Mouse (Mus musculus) myocyte (in vitro differentiated cells): ENCODE measurements around the gene Plcg1. TPM values are rescaled to one million over a fixed set of nuclear protein-coding genes. Genes with fewer than 3 reads are reported as not detected.
A peak's percentile ranks its signal among the peaks of the same experiment; 100 is the strongest.

Source experiments
- H3K27me3 ChIP-seq: one replicate; pipeline ENCODE4 v1.6.1; 2011; ENCODE audit not compliant: control insufficient read depth, insufficient read depth, insufficient read length
- H3K36me3 ChIP-seq: one replicate; pipeline ENCODE4 v1.6.1; 2011; ENCODE audit not compliant: control insufficient read depth, insufficient read depth
- H3K4me2 ChIP-seq: one replicate; pipeline ENCODE4 v1.6.1; 2011; ENCODE audit warnings: low read depth, control low read depth
- H3K4me3 ChIP-seq: one replicate; pipeline ENCODE4 v1.5.1; 2011; ENCODE audit warnings: mild to moderate bottlenecking, control low read depth, moderate library complexity
- H3K79me2 ChIP-seq: one replicate; pipeline ENCODE4 v1.6.1; 2011; ENCODE audit not compliant: control insufficient read depth, insufficient read depth
- H3ac ChIP-seq: one replicate; pipeline ENCODE4 v1.6.1; 2011; ENCODE audit not compliant: control insufficient read depth, insufficient read length
- CEBPB ChIP-seq: IDR thresholded peaks from 2 replicates; pipeline ENCODE4 v1.6.1; 2011; ENCODE audit warnings: mild to moderate bottlenecking, moderate library complexity; ENCODE audit not compliant: poor library complexity, insufficient read depth, severe bottlenecking
- E2F4 ChIP-seq: IDR thresholded peaks from one replicate; pipeline ENCODE4 v1.6.1; 2011; ENCODE audit warnings: mild to moderate bottlenecking, control low read depth, moderate library complexity; ENCODE audit not compliant: insufficient read depth
- MAX ChIP-seq: IDR thresholded peaks from one replicate; pipeline ENCODE4 v1.6.1; 2011; ENCODE audit warnings: low read depth, mild to moderate bottlenecking, control low read depth
- MYOD1 ChIP-seq, 3 experiments: IDR thresholded peaks; one replicate each; pipeline ENCODE4 v1.6.1; 2011; ENCODE audit warnings: control low read depth in 2 of 3, low read depth in 2 of 3, mild to moderate bottlenecking in 2 of 3, moderate library complexity in 1 of 3; ENCODE audit not compliant: insufficient read length in 2 of 3, control insufficient read depth in 1 of 3
- MYOG ChIP-seq, 3 experiments: IDR thresholded peaks; one replicate each; pipeline ENCODE4 v1.6.1; 2011; ENCODE audit warnings: control low read depth in 2 of 3, low read depth in 2 of 3, mild to moderate bottlenecking in 2 of 3; ENCODE audit not compliant: insufficient read length in 2 of 3, control insufficient read depth in 1 of 3, insufficient read depth in 1 of 3
- POLR2A ChIP-seq: IDR thresholded peaks from one replicate; pipeline ENCODE4 v1.6.1; 2011; ENCODE audit warnings: low read depth, mild to moderate bottlenecking, control low read depth, moderate library complexity; ENCODE audit not compliant: insufficient read length
- POLR2AphosphoS2 ChIP-seq: IDR thresholded peaks from one replicate; pipeline ENCODE4 v1.6.1; 2011; ENCODE audit warnings: low read depth, control low read depth; ENCODE audit not compliant: insufficient read length
- REST ChIP-seq: IDR thresholded peaks from one replicate; pipeline ENCODE4 v1.6.1; 2011; ENCODE audit warnings: mild to moderate bottlenecking, control low read depth, moderate library complexity; ENCODE audit not compliant: insufficient read depth, insufficient read length
- SRF ChIP-seq: IDR thresholded peaks from one replicate; pipeline ENCODE4 v1.6.1; 2011; ENCODE audit warnings: low read depth; ENCODE audit not compliant: control insufficient read depth, insufficient read length
- TCF12 ChIP-seq: IDR thresholded peaks from one replicate; pipeline ENCODE4 v1.6.1; 2011; ENCODE audit warnings: mild to moderate bottlenecking, control low read depth; ENCODE audit not compliant: poor library complexity, insufficient read depth, severe bottlenecking
- TCF3 ChIP-seq: IDR thresholded peaks from one replicate; pipeline ENCODE4 v1.6.1; 2011; ENCODE audit warnings: low read depth, control low read depth; ENCODE audit not compliant: insufficient read length
- USF1 ChIP-seq: IDR thresholded peaks from one replicate; pipeline ENCODE4 v1.6.1; 2011; ENCODE audit warnings: low read depth, mild to moderate bottlenecking, control low read depth, moderate library complexity
- polyA plus RNA-seq: library from polyadenylated mRNA; unstranded; fragments of >200 nt; fragmentation: generic; extraction: Trizol; gene quantifications from one replicate; pipeline ENCODE4 v1.2.1, GENCODE M21; 2012; ENCODE audit warnings: missing spikeins

Plcg1 gene
- polyA plus RNA-seq, 1 experiment, result 36.6 TPM

GRCm38 (mm10) chr2:160746637-160747036 lies 15.5 kb downstream of the Plcg1 start:
- H3K36me3 ChIP-seq, result peaks cover 13% of the 10 kb centered on the region

GRCm38 (mm10) chr2:160747075-160747474 lies 16.0 kb downstream of the Plcg1 start:
- H3K4me2 ChIP-seq, result peak overlapping the region; percentile 3
- peaks cover 47% of the 10 kb centered on the region for H3K79me2 ChIP-seq
- H3K4me3 ChIP-seq, result no peak overlapping the region
- H3ac ChIP-seq, result no peak overlapping the region
- no peak for TF ChIP-seq USF1
- TF ChIP-seq REST, result no peak
- no peak for TF ChIP-seq E2F4
- no peak for TF ChIP-seq CEBPB
- no peak for TF ChIP-seq MYOD1 (IDR thresholded peaks at IDR 0.05; ENCODE audit: control insufficient read depth in 1 of 3, insufficient read length in 2 of 3, low read depth in 2 of 3)
- TF ChIP-seq MYOG (IDR thresholded peaks at IDR 0.05; ENCODE audit: control insufficient read depth in 1 of 3, insufficient read depth in 1 of 3, insufficient read length in 2 of 3, low read depth in 2 of 3), result no peak
- TF ChIP-seq SRF, result no peak
- no peak for TF ChIP-seq TCF12
- TF ChIP-seq POLR2AphosphoS2, result no peak
- no peak for TF ChIP-seq TCF3
- no peak for TF ChIP-seq POLR2A
- no peaks in the 10 kb centered on the region for H3K27me3 ChIP-seq
- peaks cover 13% of the 10 kb centered on the region for H3K36me3 ChIP-seq

More at GRCm38 (mm10) chr2:160746637-160747036, 15.5 kb downstream of the Plcg1 start:
- TF ChIP-seq REST, result no peak
- TF ChIP-seq MYOD1 (IDR thresholded peaks at IDR 0.05; ENCODE audit: control insufficient read depth in 1 of 3, insufficient read length in 2 of 3, low read depth in 2 of 3), result no peak
- TF ChIP-seq POLR2A, result no peak
- Histone ChIP-seq H3ac (no peak overlapping the region), H3K27me3 (no peaks in the 10 kb centered on the region), H3K4me3 (no peak overlapping the region), H3K79me2 (peaks cover 52% of the 10 kb centered on the region), H3K4me2 (peak overlapping the region; percentile 3)

- no peak overlapping the region for H3K4me2 ChIP-seq
- H3K79me2 ChIP-seq, result no peaks in the 10 kb centered on the region
- H3K27me3 ChIP-seq, result no peaks in the 10 kb centered on the region
- no peak overlapping the region for H3ac ChIP-seq
- peaks cover 37% of the 10 kb centered on the region for H3K36me3 ChIP-seq
- no peak overlapping the region for H3K4me3 ChIP-seq
- no peak for TF ChIP-seq POLR2A
- no peak for TF ChIP-seq CEBPB
- TF ChIP-seq REST, result no peak
Observed at GRCm38 (mm10) chr2:160756583-160757203, 25.6 kb downstream of the Plcg1 start.

- no peak overlapping the region for H3ac ChIP-seq
- no peak overlapping the region for H3K4me2 ChIP-seq
- TF ChIP-seq TCF3, result no peak
- TF ChIP-seq REST, result no peak
- TF ChIP-seq POLR2A, result no peak
- no peak for TF ChIP-seq E2F4
- no peak for TF ChIP-seq CEBPB
- no peak for TF ChIP-seq MYOD1 (IDR thresholded peaks at IDR 0.05; ENCODE audit: control insufficient read depth in 1 of 3, insufficient read length in 2 of 3, low read depth in 2 of 3)
- H3K27me3 ChIP-seq, result no peaks in the 10 kb centered on the region
- H3K79me2 ChIP-seq, result no peaks in the 10 kb centered on the region
- H3K36me3 ChIP-seq, result peaks cover 18% of the 10 kb centered on the region
- H3K4me3 ChIP-seq, result no peak overlapping the region
Observed at GRCm38 (mm10) chr2:160760433-160761184, 29.5 kb downstream of the Plcg1 start.

- no peak for TF ChIP-seq POLR2A
- TF ChIP-seq MYOD1 (IDR thresholded peaks at IDR 0.05; ENCODE audit: control insufficient read depth in 1 of 3, insufficient read length in 2 of 3, low read depth in 2 of 3), result no peak
- no peak for TF ChIP-seq MAX
- TF ChIP-seq E2F4, result no peak
- TF ChIP-seq USF1, result no peak
- TF ChIP-seq MYOG (IDR thresholded peaks at IDR 0.05; ENCODE audit: control insufficient read depth in 1 of 3, insufficient read depth in 1 of 3, insufficient read length in 2 of 3, low read depth in 2 of 3), result no peak
- no peak for TF ChIP-seq POLR2AphosphoS2
- no peak for TF ChIP-seq TCF3
- TF ChIP-seq TCF12, result no peak
- TF ChIP-seq REST, result no peak
- no peak for TF ChIP-seq SRF
- TF ChIP-seq CEBPB, result no peak
- no peak overlapping the region for H3K4me3 ChIP-seq
- no peak overlapping the region for H3K4me2 ChIP-seq
- peaks cover 7% of the 10 kb centered on the region for H3K36me3 ChIP-seq
- no peak overlapping the region for H3ac ChIP-seq
- H3K79me2 ChIP-seq, result no peaks in the 10 kb centered on the region
- no peaks in the 10 kb centered on the region for H3K27me3 ChIP-seq
Observed at GRCm38 (mm10) chr2:160763816-160764215, 32.7 kb downstream of the Plcg1 start.
